Mouse (Mus musculus): ENCODE data around the gene Eif4enif1. TPM values are rescaled to one million over a fixed set of nuclear protein-coding genes. Genes with fewer than 3 reads are reported as not detected.

The Eif4enif1 gene
- total and polyA plus RNA-seq, 3 experiments, result 42.8 to 235 (median 103) TPM

DNA sequence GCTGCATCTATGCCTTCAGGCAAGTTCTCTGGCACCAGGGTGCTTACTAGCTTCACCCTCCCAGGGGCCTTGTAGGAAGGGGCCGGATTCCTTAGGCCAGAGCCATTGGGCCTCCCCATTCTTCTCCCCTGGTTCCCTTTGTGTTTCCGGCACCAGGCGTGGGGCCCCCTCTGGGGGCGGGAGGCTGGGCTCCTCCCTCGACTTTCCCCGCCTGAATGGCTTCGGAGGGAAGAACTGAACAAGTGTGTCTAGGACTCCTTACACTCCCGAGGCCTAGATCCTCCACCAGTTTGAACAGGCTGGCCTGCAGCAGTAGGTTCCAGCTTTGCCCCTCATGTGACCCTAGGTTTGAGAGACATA, 89.8 kb downstream of the Eif4enif1 start (continued):
- no peak for TF ChIP-seq GABPA (IDR thresholded peaks at IDR 0.05; ENCODE audit: low read depth, low read length)
- no peak for TF ChIP-seq ZNF384 (IDR thresholded peaks at IDR 0.05; ENCODE audit: low read depth, low read length)
- no peak for TF ChIP-seq ZMIZ1 (IDR thresholded peaks at IDR 0.05; ENCODE audit: low read depth, low read length)
- TF ChIP-seq RCOR1 (IDR thresholded peaks at IDR 0.05; ENCODE audit: low read depth, low read length), result no peak
- no peak for TF ChIP-seq KAT2A (conservative IDR thresholded peaks at IDR 0.05; ENCODE audit: low read depth, low read length)
- no peak for TF ChIP-seq CHD1 (IDR thresholded peaks at IDR 0.05; ENCODE audit: low read depth, low read length)
- TF ChIP-seq TAL1 (IDR thresholded peaks at IDR 0.05; ENCODE audit: low read length), result no peak
- peak; percentile 39 for TF ChIP-seq NELFE (IDR thresholded peaks at IDR 0.05; ENCODE audit: low read depth, low read length)
- TF ChIP-seq ZKSCAN1 (IDR thresholded peaks at IDR 0.05; ENCODE audit: low read depth, low read length), result no peak
- peak; percentile 79 for TF ChIP-seq SIN3A (IDR thresholded peaks at IDR 0.05; ENCODE audit: low read length)
- TF ChIP-seq MAZ (IDR thresholded peaks at IDR 0.05; ENCODE audit: low read depth, low read length), result peak; percentile 37; the same call in 1 of the 2 replicates
- TF ChIP-seq MXI1 (IDR thresholded peaks at IDR 0.05; ENCODE audit: low read depth, low read length), result no peak; the same call in 1 of the 2 replicates
- TF ChIP-seq ELF1 (IDR thresholded peaks at IDR 0.05; ENCODE audit: low read depth, low read length), result peak; percentile 67; the same call in 1 of the 2 replicates
- no peak for TF ChIP-seq MYB (IDR thresholded peaks at IDR 0.05; ENCODE audit: low read depth, low read length)
- TF ChIP-seq MAX (IDR thresholded peaks at IDR 0.05; ENCODE audit: low read length), result peak; percentile 68
- TF ChIP-seq HCFC1 (IDR thresholded peaks at IDR 0.05; ENCODE audit: low read depth, low read length), result peak; percentile 70; the same call in 1 of the 2 replicates
- TF ChIP-seq USF1 (IDR thresholded peaks at IDR 0.05; ENCODE audit: low read depth, low read length), result peak; percentile 54; the same call in 1 of the 2 replicates
- no peak for TF ChIP-seq NRF1 (IDR thresholded peaks at IDR 0.05; ENCODE audit: insufficient read depth, low read depth, low read length, poor library complexity, severe bottlenecking)
- no peak for TF ChIP-seq MEF2A (IDR thresholded peaks at IDR 0.05; ENCODE audit: extremely low read depth, insufficient replicate concordance, low read depth, low read length, poor library complexity, severe bottlenecking)

DNA sequence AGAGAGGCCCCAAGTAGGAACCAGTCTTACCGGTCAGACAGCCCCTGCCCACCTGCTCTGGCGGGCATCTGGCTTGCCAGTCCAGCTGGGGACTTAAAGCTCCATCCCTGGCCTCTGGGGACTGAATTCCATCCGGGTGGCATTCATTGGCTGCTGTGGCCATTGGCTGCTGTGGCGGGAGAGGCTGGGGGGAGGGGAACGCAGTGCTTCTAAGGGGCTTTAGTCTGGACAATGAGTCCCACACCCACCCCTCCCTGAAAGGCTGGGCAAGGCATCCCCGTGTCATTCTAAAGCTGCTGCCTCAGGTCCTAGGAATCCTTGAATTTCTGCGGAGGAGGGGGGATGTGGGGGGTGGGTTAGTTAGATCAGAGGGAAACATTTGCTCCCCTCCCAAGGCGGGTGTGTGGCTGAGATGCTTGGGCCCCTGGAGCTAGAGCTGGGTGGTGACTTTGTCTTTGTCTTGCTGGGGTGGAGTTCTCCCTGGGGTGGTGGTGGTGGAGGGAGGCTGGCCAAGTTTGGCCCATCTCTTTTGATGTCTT, 90.6 kb downstream of the Eif4enif1 start:
- H3K4me1 ChIP-seq (ENCODE audit: control insufficient read depth in 1 of 2, insufficient read depth in 2 of 2, low read length in 2 of 2), result peaks cover 3 to 36% of the 10 kb centered on the region in 2 experiments
- no peak for TF ChIP-seq KAT2A (conservative IDR thresholded peaks at IDR 0.05; ENCODE audit: low read depth, low read length)
- TF ChIP-seq EP300 (IDR thresholded peaks at IDR 0.05; ENCODE audit: low read depth in 1 of 2, low read length in 2 of 2), result no peak
- no peak for TF ChIP-seq NRF1 (IDR thresholded peaks at IDR 0.05; ENCODE audit: insufficient read depth, low read depth, low read length, poor library complexity, severe bottlenecking)
- no peak for TF ChIP-seq POLR2AphosphoS2 (IDR thresholded peaks at IDR 0.05; ENCODE audit: low read length)
- TF ChIP-seq USF1 (IDR thresholded peaks at IDR 0.05; ENCODE audit: low read depth, low read length), result no peak
- TF ChIP-seq USF2 (IDR thresholded peaks at IDR 0.05; ENCODE audit: borderline replicate concordance in 1 of 2, insufficient read depth in 1 of 2, low read depth in 1 of 2, low read length in 2 of 2), result no peak
- TF ChIP-seq TCF12 (IDR thresholded peaks at IDR 0.05; ENCODE audit: low read depth, low read length), result no peak
- no peak for TF ChIP-seq POLR2AphosphoS5 (IDR thresholded peaks at IDR 0.05; ENCODE audit: borderline replicate concordance, low read depth, low read length)
- no peak for TF ChIP-seq MXI1 (IDR thresholded peaks at IDR 0.05; ENCODE audit: low read depth, low read length)
- no peak for TF ChIP-seq ZKSCAN1 (IDR thresholded peaks at IDR 0.05; ENCODE audit: low read depth, low read length)
- no peak for TF ChIP-seq CTCF (IDR thresholded peaks at IDR 0.05 in 2 of 3, conservative IDR thresholded peaks at IDR 0.05 in 1 of 3; ENCODE audit: control insufficient read depth in 1 of 3, insufficient read depth in 1 of 3, low read depth in 2 of 3, low read length in 3 of 3, poor library complexity in 1 of 3, severe bottlenecking in 1 of 3)
- no peak for TF ChIP-seq SIN3A (IDR thresholded peaks at IDR 0.05; ENCODE audit: low read length)
- TF ChIP-seq ZC3H11A (IDR thresholded peaks at IDR 0.05; ENCODE audit: low read depth, low read length), result no peak
- no peak for TF ChIP-seq ETS1 (IDR thresholded peaks at IDR 0.05; ENCODE audit: low read depth, low read length)
- no peak for TF ChIP-seq ELF1 (IDR thresholded peaks at IDR 0.05; ENCODE audit: low read depth, low read length)
- peaks cover 60% of the 10 kb centered on the region for H3K79me2 ChIP-seq (ENCODE audit: control insufficient read depth, insufficient read depth, low read length, poor library complexity)
- peaks cover 5 to 26% of the 10 kb centered on the region in 2 experiments for H3K36me3 ChIP-seq (ENCODE audit: control insufficient read depth in 1 of 2, insufficient read depth in 2 of 2, low read length in 2 of 2)
- H3K4me3 ChIP-seq (ENCODE audit: control insufficient read depth in 1 of 2, insufficient read depth in 1 of 2, low read depth in 2 of 2, low read length in 2 of 2), result peak overlapping the region; percentile 77 to 90
- H3K27ac ChIP-seq (ENCODE audit: control insufficient read depth, low read depth, low read length), result peak overlapping the region; percentile 64
- no peak for DNase-seq (ENCODE audit: low read depth, low spot score)
- H3K9ac ChIP-seq (ENCODE audit: control insufficient read depth, low read depth, low read length, poor library complexity, severe bottlenecking), result peak overlapping the region; percentile 98
- H3K27me3 ChIP-seq (ENCODE audit: control insufficient read depth in 1 of 2, insufficient read depth in 2 of 2, low read length in 2 of 2), result no peaks in the 10 kb centered on the region
- no peaks in the 10 kb centered on the region for H3K9me3 ChIP-seq (replicated peaks; ENCODE audit: insufficient read depth, low read length)
